Mouse (Mus musculus): ENCODE data around the gene Perp. TPM values are rescaled to one million over a fixed set of nuclear protein-coding genes. Genes with fewer than 3 reads are reported as not detected.

Gene Perp
- polyA plus RNA-seq, 1 experiment from 2014 or later, result 237 TPM

DNA sequence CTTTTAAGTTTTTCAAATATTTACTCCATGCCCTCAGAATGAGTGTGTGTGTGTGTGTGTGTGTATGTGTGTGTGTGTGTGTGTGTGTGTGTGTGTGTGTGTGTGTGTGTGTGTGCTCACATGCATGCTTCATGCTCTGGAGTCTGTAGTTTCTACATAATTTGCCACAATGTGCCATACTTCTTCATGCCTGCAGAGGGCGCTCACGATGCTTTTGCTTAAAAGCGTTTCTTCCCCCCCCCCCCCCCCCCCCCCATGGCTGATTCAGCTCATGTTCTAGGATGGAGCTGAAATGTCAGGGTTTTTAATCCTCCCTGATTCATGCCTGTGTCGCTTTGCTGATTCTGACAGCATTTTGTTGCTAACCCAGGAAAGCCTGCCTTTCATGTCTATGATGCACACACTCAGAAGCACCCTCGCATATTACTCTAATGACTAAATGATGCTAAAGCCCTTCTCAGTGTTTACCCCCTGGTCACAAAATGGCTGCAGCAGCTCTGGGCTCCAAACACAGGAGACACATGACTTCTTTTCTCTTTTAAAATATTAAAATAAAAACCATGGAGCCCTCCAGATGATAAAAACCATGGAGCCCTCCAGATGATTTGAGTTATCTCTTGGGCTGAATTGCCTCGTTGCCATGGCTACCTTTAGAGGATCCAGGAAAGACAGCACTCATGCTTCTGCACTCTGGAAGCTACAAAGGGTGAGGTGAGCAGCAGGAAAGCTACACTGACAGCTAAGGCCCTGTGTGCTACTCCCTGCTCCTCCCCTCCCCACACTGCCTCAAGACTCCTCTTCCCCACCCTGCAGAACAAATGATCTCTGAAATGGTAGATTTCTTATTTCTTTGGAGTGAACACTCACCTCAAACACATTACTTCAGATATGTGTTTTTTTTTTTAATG lies 49.7 kb downstream of the Perp start:
- Histone ChIP-seq H3K9ac (ENCODE audit: low read depth, low read length) (no peak overlapping the region), H3K27me3 (replicated peaks; ENCODE audit: control insufficient read depth, insufficient read depth, low read length) (no peaks in the 10 kb centered on the region), H3K9me3 (ENCODE audit: control insufficient read depth, low read length) (no peaks in the 10 kb centered on the region), H3K4me2 (ENCODE audit: low read depth, low read length) (no peak overlapping the region), H3K36me3 (ENCODE audit: control insufficient read depth, insufficient read depth, low read length) (no peaks in the 10 kb centered on the region), H3K4me1 (ENCODE audit: control insufficient read depth, insufficient read depth, low read length) (no peaks in the 10 kb centered on the region), H3K27ac (replicated peaks; ENCODE audit: low read depth, low read length) (no peak overlapping the region), H3K4me3 (ENCODE audit: low read depth, low read length) (no peak overlapping the region)
- 33% methylated on average over 4 of the region's 6 CpGs for WGBS
- ATAC-seq (ENCODE audit: low read depth) (no peak), DNase-seq (ENCODE audit: low spot score) (no peak)

DNA sequence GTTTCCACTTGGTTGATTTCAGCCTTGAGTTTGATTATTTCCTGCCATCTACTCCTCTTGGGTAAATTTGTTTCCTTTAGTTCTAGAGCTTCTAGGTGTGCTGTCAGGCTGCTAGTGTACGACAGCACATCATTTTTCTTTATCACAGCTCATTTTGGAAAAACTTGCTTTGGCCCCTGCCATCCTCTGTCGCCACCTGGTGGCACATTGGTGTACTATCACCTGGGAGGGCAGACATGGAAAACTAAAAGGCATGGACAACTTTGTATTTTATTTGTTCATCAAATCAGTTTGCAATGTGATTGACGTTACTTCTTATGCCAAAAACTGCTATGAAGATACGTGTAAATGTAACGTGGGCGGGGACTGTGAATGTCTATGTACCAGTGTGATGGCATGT lies 59.3 kb downstream of the Perp start:
- H3K27me3 ChIP-seq (replicated peaks; ENCODE audit: control insufficient read depth, insufficient read depth, low read length), result no peaks in the 10 kb centered on the region
- H3K27ac ChIP-seq (replicated peaks; ENCODE audit: low read depth, low read length), result no peak overlapping the region
- WGBS, result 22% methylated on average over 6 of the region's 6 CpGs
- no peaks in the 10 kb centered on the region for H3K36me3 ChIP-seq (ENCODE audit: control insufficient read depth, insufficient read depth, low read length)
- ATAC-seq (ENCODE audit: low read depth) (no peak), DNase-seq (ENCODE audit: low spot score) (no peak)
- H3K4me2 ChIP-seq (ENCODE audit: low read depth, low read length), result no peak overlapping the region
- no peak overlapping the region for H3K9ac ChIP-seq (ENCODE audit: low read depth, low read length)
- H3K4me1 ChIP-seq (ENCODE audit: control insufficient read depth, insufficient read depth, low read length), result no peaks in the 10 kb centered on the region
- no peaks in the 10 kb centered on the region for H3K9me3 ChIP-seq (ENCODE audit: control insufficient read depth, low read length)
- H3K4me3 ChIP-seq (ENCODE audit: low read depth, low read length), result no peak overlapping the region

Other genes starting within 250 kb of the Perp start
- gene Arfgef3, start 101.1 kb upstream of the Perp start, polyA plus RNA-seq (2014; fragmentation: Nextera tagmentation; extraction: Ambion mirVana), result 1.5 and 1.6 TPM in 2 replicates
- gene Gm4922, start 58.2 kb upstream of the Perp start, polyA plus RNA-seq (2014; fragmentation: Nextera tagmentation; extraction: Ambion mirVana), result 0.17 TPM in 1 of 2 replicates, not detected in the other
- 4.7 and 4.8 TPM in 2 replicates for gene Tnfaip3, start 170.6 kb downstream of the Perp start, polyA plus RNA-seq (2014; fragmentation: Nextera tagmentation; extraction: Ambion mirVana)

Data from embryonic facial prominence, embryonic 14.5 days (tissue).